Mouse (Mus musculus) 3134 (cell line): ENCODE results near the gene Olfr171.
"Not testable (repeated sequence)": the region's sequence is repeated elsewhere in the genome, so short reads cannot be mapped to it uniquely, and the experiment has no call there.

Experiments used
- DNase-seq: peaks from one replicate; pipeline ENCODE4 v3.0.0-alpha.2; 2011; ENCODE audit warnings: low spot score; ENCODE audit not compliant: insufficient read length; ENCODE audit errors: extremely low read depth

Olfr171 gene

GRCm38 (mm10) chr16:19629816-19630215, at the start of gene Olfr171:
Gene Olfr171 (minus strand): TSS chr16:19629916.
- no peak for DNase-seq

GRCm38 (mm10) chr16:19670768-19671357, 41.1 kb upstream of the Olfr171 start:
- DNase-seq, result no peak

GRCm38 (mm10) chr16:19666312-19666711, 36.6 kb upstream of the Olfr171 start:
- no peak for DNase-seq

GRCm38 (mm10) chr16:19611782-19612181, 17.9 kb downstream of the Olfr171 start, which contains the start of gene Olfr170:
Gene Olfr170 (minus strand): TSS chr16:19611882.
- not testable (repeated sequence) for DNase-seq

GRCm38 (mm10) chr16:19603166-19603565, 26.6 kb downstream of the Olfr171 start:
- DNase-seq, result no peak
